Mouse (Mus musculus) kidney, postnatal 36 days (tissue): Measurements from ENCODE around the gene Dusp5.
A peak's percentile ranks its signal among the peaks of the same experiment; 100 is the strongest.
"Not testable (repeated sequence)": the region's sequence is repeated elsewhere in the genome, so short reads cannot be mapped to it uniquely, and the experiment has no call there.

Experiments used
- DNase-seq, 2 experiments: peaks; one replicate each; pipeline ENCODE4 v3.0.0; 2021 to 2022; ENCODE audit warnings: mixed read lengths in 2 of 2

The Dusp5 gene

DNA sequence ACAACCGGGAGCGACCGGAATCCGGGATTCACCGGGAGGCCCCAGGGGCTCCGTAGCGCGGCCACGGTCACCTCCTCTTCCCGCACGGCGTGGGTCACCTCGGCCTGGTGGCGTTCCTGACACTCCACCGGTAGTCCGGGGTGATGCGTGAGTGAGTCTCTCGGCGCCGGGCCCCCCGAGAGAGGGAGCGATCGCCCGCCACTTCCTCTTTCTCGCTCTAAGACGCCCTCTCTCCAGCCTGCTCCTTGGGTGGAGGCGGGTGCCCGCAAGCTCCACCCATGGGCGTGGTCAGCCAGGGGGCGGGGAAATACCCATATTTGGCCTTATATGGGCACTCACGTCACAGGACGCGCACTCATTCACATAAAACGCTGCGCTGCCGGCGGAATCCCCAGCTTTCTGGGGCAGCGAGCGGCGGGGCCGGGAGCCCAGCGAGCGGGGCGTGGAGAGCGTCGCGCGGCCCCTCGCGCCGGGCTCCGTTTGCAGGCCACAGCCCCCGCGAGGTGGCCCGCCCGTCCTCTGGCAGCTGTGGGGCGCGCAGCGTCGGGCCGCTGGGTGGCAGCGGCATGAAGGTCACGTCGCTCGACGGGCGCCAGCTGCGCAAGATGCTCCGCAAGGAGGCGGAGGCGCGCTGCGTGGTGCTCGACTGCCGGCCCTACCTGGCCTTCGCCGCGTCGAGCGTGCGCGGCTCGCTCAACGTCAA lies at the start of gene Dusp5:
Gene Dusp5 (plus strand): TSS at position 358 of the 703 bp plus-strand sequence.
- peak; percentile 97 to 98 for DNase-seq

DNA sequence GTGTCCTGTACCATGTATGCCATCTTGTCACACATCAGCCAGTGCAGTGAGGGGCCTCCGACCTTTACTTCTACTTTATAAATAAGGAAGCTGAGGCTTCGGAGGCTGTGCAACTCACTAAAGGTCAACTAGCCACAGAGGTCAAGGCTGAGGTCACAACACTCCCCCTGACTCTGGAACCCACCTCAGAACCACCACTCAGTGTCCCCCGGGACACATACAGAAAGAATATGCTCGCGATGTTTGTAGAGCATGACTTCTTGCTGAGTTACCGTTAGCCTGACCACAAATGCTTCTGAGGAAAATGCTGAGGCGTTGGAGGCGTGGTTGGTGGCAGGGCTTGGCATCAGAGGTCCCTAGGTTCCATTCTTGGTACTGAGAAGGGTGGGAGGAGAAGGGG lies 49.3 kb upstream of the Dusp5 start:
- no peak for DNase-seq

DNA sequence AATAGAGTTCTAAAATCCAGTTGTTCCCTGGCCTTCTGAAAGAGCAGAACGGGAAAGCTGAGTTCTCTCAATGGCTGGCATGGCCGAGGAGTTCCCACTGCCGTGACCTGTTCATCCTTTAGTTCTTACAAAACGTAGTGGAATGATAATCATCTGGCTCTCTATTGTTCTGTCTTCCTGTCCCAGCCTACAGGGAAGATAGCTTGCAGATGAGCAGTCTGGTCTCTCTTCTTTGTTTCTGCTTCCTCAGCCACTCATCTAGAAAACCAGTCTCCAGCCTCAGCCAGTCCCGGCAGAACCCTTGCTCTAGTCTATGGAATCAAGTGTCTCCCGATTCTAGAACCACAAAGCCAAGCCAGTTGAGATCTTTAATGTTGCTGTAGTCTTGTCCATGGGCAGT lies 46.8 kb upstream of the Dusp5 start:
- DNase-seq = no peak

DNA sequence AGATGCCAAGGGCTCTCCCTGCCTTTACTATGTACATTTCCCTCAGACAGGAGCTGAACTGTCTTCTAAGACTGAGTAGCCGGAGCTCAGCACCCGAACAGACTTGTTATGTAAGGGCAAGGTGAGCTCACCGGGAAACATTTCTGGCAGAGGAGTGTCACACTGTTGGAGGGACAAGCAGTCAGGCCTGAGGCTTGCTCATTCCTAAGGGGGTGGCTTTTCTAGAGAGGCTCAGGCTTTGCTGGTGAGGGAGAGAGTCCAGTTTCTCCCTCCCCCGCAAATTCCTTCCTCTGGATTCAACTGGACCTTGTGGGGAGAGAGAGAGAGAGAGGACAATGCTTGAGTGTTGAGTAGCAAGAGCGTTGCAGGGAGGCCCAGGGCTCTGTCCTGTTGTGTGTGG lies 46.4 kb upstream of the Dusp5 start:
- no peak for DNase-seq

DNA sequence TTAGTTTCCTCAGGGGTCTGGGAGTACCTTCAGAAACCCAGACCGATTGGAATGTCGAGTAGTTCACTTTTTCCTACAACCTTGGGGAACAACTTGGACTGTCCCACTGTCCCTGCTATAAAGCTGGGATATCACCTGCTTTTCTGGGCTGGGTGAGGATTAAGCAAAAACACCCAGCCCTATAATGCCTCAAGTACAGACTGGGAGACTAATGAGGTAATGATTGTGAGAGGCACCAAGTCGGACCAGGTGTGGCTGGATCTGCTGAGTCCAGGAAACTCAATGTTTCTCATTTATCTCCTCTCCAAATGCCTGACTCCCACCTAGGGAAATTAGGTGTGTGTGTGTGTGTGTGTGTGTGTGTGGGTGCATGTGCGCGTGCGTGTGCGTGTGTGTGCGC lies 44.9 kb upstream of the Dusp5 start:
- no peak for DNase-seq

DNA sequence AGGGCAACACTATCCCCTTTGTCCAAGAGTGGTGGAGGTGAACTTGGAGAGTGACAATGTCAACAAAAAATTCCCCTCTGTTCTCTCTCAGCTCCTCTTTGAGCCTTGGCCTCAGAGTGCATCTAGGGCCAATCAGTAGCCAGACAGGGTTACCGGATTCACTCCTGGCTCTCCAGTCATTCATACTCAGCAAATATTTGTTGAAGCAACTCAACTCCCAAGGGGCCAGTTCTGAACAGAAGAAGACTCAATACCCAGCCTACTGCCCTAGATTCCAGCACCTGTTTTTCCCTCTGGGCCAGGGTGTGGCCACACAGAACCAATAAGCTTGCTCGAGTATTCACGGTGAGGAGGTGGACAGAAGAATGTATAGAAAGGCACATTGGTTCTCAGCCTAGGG lies 44.0 kb upstream of the Dusp5 start:
- DNase-seq = no peak

DNA sequence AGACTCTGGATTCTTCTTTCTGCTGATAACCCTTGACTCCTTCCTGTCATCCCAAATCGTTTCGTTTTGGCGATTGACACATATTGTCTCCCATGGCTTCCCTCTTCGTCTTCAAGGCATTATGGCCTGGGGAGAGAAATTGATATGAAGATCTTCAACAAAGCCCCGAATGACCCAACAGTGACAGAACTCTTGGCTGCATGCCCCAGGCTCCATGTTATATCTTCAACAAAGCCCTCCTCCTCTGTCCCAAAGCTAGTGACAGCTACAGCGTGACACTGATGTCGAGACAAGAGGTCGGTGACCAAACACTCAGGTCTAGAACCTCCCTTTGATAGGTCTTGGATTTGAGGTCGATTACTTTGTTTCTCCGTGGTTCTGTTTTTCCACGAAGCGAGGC lies 39.7 kb upstream of the Dusp5 start:
- DNase-seq = no peak

DNA sequence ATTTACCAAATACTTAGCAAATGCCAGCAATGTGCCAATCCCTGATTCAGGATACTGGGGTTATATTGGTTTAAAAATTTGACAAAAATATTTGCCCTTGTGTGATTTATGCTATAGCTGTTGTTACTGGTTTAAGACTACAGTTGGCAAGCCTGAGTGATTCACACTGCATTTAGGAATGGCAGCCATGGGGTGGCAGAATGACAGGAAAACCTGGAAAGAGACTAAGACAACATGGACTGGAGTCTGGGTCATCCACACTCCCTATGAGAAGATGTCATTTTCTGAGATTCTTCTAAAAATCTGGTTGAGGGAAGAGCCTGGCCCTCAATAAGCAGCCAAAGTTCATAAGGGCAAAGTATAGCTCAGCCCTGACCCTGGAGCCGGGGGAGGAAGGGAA lies 39.0 kb upstream of the Dusp5 start:
- DNase-seq = no peak

DNA sequence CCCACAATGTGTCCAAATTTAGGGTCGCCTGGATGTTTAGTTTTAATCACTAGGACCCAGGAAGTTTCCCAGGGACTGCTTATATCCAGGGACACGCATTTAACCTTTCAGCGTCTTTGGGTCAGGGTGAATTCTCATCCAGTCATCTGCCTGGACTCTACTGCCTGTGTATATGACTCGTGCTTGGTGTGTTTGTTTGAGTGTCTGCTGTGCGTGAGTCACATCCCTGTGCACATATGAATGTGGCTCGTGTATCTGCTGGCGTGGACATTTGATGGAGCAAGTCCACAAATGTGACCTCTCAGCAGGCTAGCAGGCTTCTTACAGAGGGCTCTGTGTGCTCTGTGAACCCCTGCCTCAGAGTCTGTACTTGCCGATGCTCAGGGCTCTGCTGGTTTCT lies 38.0 kb upstream of the Dusp5 start:
- no peak for DNase-seq

DNA sequence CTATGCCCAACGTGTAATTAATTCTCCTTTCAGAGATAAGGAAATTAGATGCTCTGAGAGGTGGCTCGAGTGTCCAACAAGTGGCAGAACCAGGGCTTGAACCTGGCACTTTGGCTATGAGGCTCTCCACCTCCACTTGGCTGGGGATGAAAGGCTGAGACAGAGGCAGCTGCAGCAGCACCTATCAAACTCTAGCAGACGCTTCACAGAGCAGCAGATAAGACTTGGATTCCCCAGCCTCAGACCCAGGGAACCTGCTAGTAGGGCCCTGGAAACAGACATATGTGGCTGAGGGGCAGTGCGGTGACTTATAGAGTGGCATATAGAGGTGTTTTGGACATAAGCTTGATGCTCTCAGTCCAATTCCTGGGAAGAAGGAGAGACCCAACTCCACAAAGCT lies 36.4 kb upstream of the Dusp5 start:
- no peak for DNase-seq

DNA sequence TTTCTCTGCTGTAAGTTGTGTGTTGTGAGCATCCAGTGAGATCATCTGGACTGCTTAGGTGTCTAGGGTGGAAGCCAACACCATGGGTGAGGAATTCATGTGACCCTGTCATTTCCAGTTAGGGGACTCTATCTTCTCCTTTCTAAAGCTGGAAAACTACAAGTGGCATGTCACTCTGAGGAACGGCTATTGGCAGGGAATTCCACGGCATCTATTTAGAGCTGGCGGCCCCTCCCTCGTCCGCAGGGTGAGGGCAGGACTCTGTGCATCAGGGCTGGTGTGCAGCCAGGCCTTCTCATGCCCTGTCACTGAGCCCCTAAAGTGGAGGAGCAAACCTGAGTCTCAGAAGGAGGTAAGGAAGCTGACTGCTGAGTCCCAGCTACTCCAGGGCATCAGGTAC lies 35.0 kb upstream of the Dusp5 start:
- DNase-seq = no peak

DNA sequence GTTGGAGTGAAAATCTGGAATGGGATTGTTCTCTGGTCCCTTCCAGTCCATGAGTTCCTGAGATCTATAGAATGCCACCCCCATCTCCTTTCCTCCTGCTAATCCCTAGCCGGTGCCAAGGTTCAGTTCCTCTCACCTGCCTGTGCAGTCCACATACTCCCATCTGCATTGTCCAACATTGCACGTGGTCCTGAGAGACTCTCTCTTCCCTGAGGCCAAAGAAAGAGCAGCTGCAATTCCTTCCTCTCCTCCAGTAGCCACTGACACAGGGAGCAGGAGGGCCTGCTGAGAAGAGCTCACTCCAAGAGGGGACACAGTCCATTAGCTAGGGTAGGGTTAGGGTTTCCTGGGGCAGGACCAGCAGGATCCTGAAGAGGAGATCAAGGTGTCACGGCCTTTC lies 31.0 kb upstream of the Dusp5 start:
- no peak for DNase-seq

DNA sequence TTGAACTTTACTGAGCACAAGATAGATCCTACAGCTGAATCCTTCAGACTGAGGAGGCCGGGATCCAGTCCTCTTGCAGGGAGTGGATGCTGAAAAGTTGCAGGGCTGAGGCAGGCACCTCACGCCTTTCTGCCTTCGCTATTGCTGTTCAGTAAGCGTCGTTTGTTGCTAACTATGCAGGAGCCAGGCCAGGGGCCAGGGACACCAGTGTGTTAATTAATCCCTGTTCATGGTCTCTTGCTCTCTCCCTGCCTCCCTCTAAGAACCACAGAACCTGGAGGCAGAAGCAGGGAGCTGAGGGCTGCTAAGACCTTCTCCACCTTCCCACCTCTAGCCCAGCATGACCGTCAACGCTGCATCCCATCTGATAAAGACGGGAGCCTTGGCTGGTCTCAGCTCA lies 29.9 kb upstream of the Dusp5 start:
- peak in 1 of 2 experiments; percentile 11 for DNase-seq

DNA sequence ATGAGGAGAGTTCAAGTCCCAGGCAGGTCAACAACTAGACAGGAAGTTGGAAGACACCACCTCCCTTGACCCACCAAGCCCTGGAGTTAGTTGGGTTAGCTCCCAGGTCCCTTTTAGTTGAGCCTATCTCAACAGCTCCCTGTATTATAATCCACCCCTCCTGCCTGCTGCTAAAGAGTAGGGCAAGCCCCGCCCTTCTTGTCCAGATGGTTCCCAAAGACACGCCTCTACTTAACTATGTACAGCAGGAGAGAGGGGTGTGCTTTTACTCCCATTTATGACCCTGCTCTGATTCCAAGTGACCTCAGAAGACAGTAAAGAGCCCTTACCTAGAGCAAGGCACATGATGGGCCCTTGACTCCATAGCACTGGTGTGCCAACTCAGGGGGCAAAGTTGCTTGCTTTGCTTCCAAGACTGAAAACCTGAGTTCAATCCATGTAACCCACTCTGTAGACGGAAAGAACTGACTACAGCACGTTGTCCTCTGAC lies 29.4 kb upstream of the Dusp5 start:
- peak; percentile 21 to 36 for DNase-seq

DNA sequence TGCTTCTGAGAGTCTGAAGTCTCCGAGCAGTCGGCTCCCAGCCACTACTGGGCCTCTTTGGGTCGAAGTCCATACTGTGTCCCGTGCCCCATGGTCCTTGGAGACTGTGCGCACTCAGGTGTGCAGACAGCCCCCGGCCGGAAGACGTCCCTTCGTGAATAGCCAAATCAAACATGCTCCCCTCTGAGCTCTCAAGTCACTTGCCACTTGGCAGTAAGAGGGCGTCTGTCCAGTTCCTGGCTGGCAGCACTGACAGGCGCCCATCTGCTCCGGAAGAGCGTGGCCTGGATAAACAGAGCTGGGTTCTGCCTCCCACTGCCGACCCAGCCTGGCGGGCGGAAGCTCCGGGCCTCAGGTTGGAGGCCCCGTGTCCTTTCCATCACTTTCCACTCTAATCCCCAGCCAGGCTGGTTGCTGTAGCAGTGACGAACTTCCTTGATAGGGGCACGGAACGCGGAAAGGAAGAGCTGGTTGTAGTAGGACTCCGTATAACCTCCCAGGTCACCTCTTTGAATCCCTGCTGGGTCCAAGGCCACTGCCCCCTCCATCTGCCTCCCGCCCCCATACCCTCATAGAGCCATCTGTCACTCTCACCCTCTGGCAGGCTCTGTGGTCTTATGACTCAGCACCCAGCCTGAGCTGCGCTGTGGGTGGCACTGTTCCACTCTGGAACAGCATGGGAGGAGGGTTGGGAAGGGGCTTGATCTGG lies 28.5 kb upstream of the Dusp5 start:
- peak; percentile 82 to 84 for DNase-seq

DNA sequence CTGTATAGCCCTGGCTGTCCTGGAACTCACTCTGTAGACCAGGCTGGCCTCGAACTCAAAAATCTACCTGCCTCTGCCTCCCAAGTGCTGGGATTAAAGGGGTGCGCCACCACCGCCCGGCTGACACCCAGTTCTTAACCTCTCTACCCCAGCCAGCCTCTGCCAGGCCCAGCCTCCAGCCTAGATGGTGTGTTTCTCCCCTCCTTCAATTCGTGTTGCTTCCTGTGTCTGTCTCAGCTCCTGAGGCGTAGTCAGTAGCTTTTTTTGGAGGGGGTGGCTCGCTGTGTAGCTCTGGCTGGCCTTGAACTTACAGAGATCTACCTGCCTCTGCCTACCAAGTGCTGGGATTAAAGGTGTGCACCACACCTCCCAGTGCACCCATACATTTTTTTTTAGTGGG lies 27.7 kb upstream of the Dusp5 start:
- DNase-seq = not testable (repeated sequence)

DNA sequence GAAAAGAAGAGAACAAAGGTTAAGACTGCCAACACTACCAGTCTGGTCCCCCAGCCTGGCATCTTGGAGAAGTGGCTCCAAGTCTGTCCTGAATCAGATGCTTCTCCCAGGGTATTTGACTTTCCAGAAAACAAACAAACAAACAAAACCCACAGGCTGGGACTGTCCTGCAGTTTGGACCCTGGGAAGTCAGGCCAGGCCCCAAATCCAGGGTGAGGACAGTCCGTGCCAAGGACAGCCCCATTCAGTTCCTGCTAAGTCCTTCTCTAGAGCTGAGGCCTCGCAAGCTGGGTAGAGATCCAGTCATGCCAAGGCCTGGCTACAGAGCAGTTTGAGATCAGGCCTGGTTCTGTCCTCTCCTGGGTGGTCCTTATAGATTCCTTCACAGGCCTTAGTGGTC lies 27.1 kb upstream of the Dusp5 start:
- DNase-seq = no peak

DNA sequence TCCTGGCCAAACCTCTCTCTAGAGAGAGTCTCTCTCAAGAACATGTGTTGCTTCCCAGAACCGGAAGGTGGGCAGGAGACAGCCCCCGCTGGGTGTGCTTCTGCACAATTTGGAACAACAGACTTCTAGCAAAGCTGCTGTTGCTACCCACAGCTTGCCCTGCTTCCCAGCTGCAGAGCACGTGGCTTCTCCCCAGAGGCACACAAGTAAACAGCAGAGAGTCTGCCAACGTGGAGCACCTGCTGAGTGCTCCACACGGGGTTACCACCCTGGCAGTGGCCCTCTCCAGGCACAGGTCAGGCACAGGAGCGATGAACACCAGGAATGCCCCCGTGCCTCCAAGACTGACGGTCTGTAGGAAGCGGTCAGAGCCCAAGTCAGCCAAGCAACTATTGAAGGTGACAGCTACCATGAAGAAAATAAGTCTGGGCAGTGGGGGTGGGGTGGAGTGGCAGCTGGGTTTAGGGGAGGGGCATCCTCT lies 26.0 kb upstream of the Dusp5 start:
- DNase-seq = peak in 1 of 2 experiments; percentile 5

DNA sequence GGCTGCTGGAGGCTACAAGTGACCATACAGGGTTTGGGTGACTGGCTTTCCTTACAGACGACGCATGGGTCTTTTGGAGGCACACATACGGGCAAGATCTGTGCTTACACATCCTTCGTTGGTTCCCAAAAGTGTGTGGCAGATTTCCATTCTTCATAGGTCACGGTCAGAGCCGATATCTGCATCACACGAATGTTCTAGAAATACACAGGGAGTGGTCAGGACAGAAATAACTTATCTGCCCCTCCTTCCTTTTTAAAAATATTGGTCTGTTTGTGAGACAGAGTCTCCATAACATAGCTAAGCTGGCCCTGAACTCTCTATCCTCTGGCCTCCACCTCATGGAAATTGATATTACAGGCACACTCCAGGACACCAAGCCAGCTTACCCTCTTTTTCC lies 24.7 kb upstream of the Dusp5 start:
- no peak for DNase-seq

DNA sequence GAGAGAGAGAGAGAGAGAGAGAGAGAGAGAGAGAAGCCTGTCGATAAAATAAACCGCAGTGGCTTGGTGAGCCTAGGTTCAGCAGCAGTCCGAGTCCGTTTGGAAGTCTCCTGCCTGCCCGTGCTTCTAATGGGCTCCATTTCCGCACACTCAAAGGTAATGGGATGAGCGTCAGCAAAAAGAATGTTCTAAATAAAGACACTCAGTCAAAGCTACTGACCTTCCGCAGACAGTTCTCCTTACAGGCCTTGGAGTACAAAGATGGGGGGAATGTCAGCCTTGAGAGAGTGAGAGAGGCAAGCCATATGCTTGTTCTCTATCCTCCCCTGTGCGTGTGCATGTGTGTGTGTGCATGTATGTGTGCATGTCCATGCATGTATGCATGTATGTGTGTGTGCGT lies 23.2 kb upstream of the Dusp5 start:
- DNase-seq = no peak

DNA sequence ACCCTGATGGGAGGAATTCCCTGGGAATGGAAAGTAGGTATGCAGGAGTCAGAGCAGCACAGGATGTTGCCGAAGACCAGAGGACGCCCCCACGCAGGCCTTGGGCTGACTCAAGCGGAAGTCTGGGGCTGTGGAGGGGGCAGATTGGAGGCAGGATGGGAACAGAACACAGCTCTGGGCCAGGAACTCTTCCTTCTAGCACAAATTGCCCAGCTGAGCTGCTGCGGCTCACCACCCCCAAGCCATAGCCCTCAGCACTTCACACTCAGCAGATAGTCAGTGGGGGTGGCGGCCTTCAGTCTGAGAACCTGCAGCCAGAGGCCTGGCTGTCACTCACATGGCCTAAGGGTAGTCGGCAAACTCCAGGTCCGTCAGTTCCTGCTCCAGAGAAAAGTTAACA lies 21.4 kb upstream of the Dusp5 start:
- no peak for DNase-seq

DNA sequence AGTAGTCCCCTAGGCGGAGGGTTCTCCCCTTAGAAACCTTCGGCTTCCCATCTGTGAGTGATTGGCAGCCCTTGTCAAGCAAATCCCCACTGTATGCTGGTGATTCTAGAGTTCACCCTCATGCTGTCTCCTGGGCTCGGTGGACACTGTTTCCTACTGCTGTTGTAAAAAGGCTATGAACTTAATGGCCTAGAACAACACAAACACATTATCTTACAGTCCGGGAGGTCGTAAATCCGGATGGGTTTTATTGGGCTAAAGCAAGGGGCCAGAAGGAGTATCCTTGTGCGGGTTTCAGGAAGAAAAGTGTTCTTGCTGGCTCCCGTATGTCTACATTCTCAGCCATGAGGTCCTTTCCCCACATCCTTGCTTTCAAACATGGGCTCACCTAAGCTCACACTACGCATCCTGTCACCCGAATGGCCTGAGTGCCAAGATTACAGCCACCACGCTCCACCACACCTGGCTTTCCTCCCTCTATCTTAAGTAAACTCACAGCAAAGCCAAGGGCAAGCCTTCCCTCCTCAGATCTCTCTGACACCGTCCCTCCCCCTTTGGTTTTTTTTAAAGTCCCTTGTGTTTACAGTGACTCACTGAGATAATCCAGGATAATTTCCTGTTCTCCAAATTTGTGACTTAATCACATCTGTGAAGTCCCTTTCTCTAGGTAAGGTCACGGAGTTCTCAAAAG lies 17.5 kb upstream of the Dusp5 start:
- DNase-seq = no peak

DNA sequence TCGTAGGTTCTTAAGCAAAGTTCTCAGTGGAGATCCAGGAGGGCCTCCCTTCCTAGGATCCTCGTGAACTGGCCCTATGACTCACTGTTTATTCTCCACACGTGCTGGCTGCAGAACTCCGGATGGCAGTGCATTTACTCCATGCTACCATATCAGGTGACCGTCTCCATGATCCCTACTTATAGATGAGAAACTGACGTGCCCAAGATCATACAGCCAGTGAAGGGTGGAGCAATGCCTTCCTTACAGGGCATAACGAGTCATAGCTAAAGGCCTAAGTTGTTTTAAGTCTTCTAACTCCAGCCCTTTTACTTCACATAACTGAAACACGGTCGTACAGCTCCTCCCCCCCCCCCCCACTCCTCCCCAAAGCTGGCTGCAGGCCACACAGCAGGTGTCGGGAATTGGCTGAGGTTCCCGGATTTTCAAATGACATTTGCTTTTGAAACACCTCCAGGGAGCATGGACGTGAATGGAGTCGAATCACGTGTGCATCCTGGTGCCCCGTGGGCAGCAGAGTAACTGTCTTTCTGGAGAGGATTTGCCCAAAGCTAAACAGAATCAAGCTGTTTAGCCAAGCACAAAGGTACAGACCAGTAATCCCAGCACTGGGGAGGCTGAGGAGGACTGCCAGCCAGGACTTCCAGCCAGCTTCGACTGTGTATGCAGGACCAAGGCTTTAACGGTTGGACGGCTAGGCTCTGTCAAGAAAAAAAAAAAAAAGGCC lies 11.4 kb upstream of the Dusp5 start:
- peak in 1 of 2 experiments; percentile 28 for DNase-seq
